Mouse (Mus musculus) embryonic facial prominence, embryonic 11.5 days (tissue): ENCODE results near the gene Gm20388. TPM values are rescaled to one million over a fixed set of nuclear protein-coding genes. Genes with fewer than 3 reads are reported as not detected.

Experiments
- ATAC-seq: fragments of 200-750 bp; cut with Nextera tagmentation; replicated peaks from 2 replicates; pipeline ENCODE4 v1.8.0; 2017; ENCODE audit warnings: low read depth; ENCODE audit not compliant: insufficient number of reproducible peaks, low FRiP score, low TSS enrichment
- DNase-seq: peaks from one replicate; pipeline ENCODE4 v3.0.0-alpha.2; 2015; ENCODE audit warnings: low spot score
- H3K27ac ChIP-seq: fragments of 300-500 bp; sonication (generic); replicated peaks from 2 replicates; pipeline ENCODE4 v1.5.1; 2014; ENCODE audit warnings: mild to moderate bottlenecking, low read depth, low read length, control low read depth
- H3K27me3 ChIP-seq: fragments of 300-500 bp; sonication (generic); 2 replicates; pipeline ENCODE4 v1.6.1; 2014; ENCODE audit warnings: mild to moderate bottlenecking, low read length, moderate library complexity, mixed read lengths; ENCODE audit not compliant: control insufficient read depth, insufficient read depth
- H3K36me3 ChIP-seq: fragments of 300-500 bp; sonication (generic); replicated peaks from 2 replicates; pipeline ENCODE4 v1.6.1; 2014; ENCODE audit warnings: low read depth, mild to moderate bottlenecking, low read length, moderate library complexity, mixed read lengths; ENCODE audit not compliant: control insufficient read depth, insufficient read depth
- H3K4me1 ChIP-seq: fragments of 300-500 bp; sonication (generic); 2 replicates; pipeline ENCODE4 v1.6.1; 2014; ENCODE audit warnings: low read length, mixed read lengths; ENCODE audit not compliant: control insufficient read depth, insufficient read depth
- H3K4me2 ChIP-seq: fragments of 300-500 bp; sonication (generic); 2 replicates; pipeline ENCODE4 v1.6.1; 2014; ENCODE audit warnings: low read depth, mild to moderate bottlenecking, control low read depth, low read length, moderate library complexity
- H3K4me3 ChIP-seq: fragments of 300-500 bp; sonication (generic); 2 replicates; pipeline ENCODE4 v1.5.1; 2014; ENCODE audit warnings: low read depth, low read length, control low read depth
- H3K9ac ChIP-seq: fragments of 300-500 bp; sonication (generic); replicated peaks from 2 replicates; pipeline ENCODE4 v1.6.1; 2014; ENCODE audit warnings: mild to moderate bottlenecking, control low read depth, low read length
- H3K9me3 ChIP-seq: fragments of 300-500 bp; sonication (generic); replicated peaks from 2 replicates; pipeline ENCODE4 v1.6.1; 2016; ENCODE audit warnings: mild to moderate bottlenecking, low read length, inconsistent platforms, mixed read lengths; ENCODE audit not compliant: control insufficient read depth
- WGBS: fragments of 180-500 bp; shearing (Covaris S2); extraction: QIAGEN DNeasy Blood & Tissue Kit; methylation state at CpG from one replicate; pipeline ENCODE4 v1.1.7; 2014; 5-methylcytosine and 5-hydroxymethylcytosine counted together
- polyA plus RNA-seq: library from polyadenylated mRNA; unstranded; fragments of >200 nt; fragmentation: Nextera tagmentation; extraction: Ambion mirVana; gene quantifications from 2 replicates; pipeline ENCODE4 v1.2.1, GENCODE M21; 2014

Gm20388 gene
- polyA plus RNA-seq, 1 experiment from 2014 or later = 3.1 TPM

DNA sequence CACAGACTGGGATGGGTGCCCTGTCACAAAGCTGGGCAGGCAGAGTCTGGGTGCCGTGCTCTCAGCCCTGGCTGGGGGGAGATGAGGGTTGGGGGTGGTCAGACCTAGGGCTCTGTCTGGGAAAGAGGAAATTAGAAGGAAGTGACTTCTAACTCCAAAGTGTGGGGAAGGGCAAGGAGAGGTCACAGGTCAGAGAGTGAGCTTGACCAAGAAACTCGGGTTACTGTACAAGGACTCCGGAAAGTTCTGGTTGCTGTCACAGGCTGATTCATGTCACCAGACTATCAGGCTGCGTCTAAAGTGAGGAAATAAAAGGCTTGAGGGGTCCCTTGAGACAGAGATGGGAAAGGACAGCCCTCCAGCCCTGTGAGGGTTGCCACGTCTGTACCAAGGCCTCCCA lies 1408.8 kb downstream of the Gm20388 start:
- no peak for DNase-seq
- WGBS = 32% methylated on average over 5 of the region's 5 CpGs

DNA sequence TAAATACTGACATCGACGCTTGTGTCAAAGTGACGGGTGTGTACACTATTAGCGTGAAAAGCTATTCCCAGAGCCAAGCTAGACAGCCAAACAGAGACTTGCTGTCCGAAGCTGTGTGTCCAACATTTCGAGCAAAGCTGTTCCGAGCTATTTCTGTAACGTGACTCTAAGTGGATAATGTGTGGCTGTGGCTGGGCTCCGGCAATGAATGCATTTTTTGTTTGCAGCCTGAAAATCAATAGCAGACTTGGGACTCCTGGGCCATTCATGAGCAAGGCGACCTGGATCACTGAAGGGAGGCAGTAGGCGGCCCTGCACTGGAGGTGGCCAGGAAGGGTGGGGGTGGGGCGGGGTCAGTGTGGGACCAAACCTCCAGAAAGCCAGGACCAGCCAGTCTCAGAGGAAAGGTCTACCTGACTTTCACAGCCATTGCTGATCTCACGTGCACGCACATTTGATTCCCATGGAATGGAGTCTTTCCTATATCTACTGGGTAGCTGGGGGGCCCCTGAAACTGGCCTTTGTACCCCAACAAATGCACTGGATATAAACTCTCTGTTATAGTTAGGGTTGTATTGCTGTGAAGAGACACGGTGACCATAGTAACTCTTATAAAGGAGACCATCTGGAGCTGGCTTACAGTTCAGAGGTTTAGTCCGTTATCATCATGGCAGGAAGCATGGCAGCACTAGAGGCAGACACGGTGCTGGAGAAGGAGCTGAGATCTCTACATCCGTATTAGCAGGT lies 1415.7 kb downstream of the Gm20388 start:
- Histone ChIP-seq H3K4me1 (peaks cover 3% of the 10 kb centered on the region; the same call in 1 of the 2 replicates), H3K27ac (peak overlapping the region; percentile 65), H3K27me3 (no peaks in the 10 kb centered on the region), H3K4me2 (no peak overlapping the region), H3K9me3 (no peaks in the 10 kb centered on the region), H3K4me3 (no peak overlapping the region), H3K9ac (no peak overlapping the region), H3K36me3 (no peaks in the 10 kb centered on the region)
- ATAC-seq = peak; percentile 81
- peak; percentile 87 for DNase-seq
- WGBS = 26% methylated on average over 18 of the region's 18 CpGs

More for the DNA sequence above, 1408.8 kb downstream of the Gm20388 start:
- no peak overlapping the region for H3K27ac ChIP-seq
- H3K27me3 ChIP-seq = no peaks in the 10 kb centered on the region
- no peak overlapping the region for H3K9ac ChIP-seq
- H3K4me2 ChIP-seq = no peak overlapping the region
- ATAC-seq = no peak
- H3K9me3 ChIP-seq = no peaks in the 10 kb centered on the region
- H3K4me1 ChIP-seq = peaks cover 6% of the 10 kb centered on the region
- H3K36me3 ChIP-seq = no peaks in the 10 kb centered on the region
- no peak overlapping the region for H3K4me3 ChIP-seq

DNA sequence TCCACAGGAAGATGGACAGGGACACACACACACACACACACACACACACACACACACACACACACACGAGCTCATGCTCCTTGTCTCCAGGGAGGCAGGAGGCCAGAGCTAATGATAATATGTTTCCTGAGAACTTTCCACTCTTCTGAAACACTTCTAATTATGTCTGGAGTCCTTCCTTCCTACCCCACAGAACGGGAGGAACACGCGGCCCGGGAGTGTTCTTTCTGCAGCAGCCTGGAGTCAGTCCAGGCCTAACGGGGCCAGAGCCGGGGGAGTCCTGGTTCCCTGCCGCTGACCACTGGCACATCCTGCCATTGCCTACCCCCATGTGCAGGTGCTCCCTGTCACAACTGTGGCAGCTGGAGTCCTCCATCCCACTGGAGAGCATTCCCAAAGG lies 1421.8 kb downstream of the Gm20388 start:
- no peak overlapping the region for H3K27ac ChIP-seq
- WGBS = 41% methylated on average over 8 of the region's 8 CpGs

DNA sequence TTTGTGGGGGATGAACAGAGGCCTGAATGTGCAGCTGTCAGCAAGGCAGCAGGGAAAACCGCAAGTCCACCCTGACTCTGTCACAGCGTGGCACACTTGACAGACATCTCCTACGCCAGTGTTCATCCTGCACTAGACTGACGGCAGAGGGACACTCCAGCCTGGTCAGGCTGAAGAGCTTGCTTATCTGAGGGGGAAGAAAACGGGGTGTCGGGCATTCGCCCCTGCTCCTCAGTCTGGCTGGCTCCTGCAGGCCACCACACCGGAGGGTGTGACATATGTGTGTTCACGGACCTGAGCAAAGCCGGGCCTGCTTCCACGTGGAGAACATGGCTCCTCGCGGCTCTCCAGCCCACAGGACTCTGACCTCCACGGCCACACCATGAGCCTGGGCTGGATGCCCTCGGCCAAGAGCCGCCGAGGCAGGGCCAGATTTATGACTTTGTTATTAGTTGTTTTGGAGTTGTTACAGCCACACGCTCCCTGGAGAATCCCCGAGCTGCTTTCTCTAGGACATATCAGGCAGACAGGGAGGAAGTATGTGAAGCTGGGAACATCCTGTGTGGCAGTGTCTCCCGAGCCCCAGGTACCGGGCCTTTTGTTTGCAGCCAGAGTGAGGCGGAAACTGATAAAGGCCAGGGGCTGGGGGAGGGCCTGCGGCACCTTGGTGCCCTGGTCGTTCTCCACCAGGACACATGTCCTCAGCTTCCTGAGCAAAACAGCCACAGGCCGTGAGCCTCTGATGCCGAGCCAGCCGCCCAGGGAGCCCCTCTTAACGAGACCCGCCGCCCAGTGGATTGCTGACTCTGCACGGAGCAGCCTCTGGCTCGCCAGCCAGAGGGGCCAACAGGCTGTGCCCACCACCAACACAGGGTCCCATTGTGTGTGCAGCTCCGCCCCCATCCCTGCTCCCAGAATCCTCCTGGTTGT lies 1424.1 kb downstream of the Gm20388 start:
- peak overlapping the region; percentile 58 for H3K27ac ChIP-seq
- ATAC-seq = no peak
- peaks cover 5% of the 10 kb centered on the region; the same call in 1 of the 2 replicates for H3K4me1 ChIP-seq
- no peak overlapping the region for H3K4me2 ChIP-seq
- H3K27me3 ChIP-seq = no peaks in the 10 kb centered on the region
- H3K9ac ChIP-seq = peak overlapping the region; percentile 25; the same call in 1 of the 2 replicates
- H3K4me3 ChIP-seq = no peak overlapping the region
- WGBS = 51% methylated on average over 33 of the region's 33 CpGs
- no peaks in the 10 kb centered on the region for H3K9me3 ChIP-seq
- DNase-seq = peak; percentile 49
- no peaks in the 10 kb centered on the region for H3K36me3 ChIP-seq

More for the DNA sequence above, 1421.8 kb downstream of the Gm20388 start:
- Histone ChIP-seq H3K9ac (no peak overlapping the region), H3K27me3 (no peaks in the 10 kb centered on the region), H3K4me1 (peaks cover 5% of the 10 kb centered on the region; the same call in 1 of the 2 replicates), H3K4me2 (no peak overlapping the region), H3K36me3 (no peaks in the 10 kb centered on the region), H3K4me3 (no peak overlapping the region), H3K9me3 (no peaks in the 10 kb centered on the region)
- no peak for ATAC-seq
- DNase-seq = no peak

DNA sequence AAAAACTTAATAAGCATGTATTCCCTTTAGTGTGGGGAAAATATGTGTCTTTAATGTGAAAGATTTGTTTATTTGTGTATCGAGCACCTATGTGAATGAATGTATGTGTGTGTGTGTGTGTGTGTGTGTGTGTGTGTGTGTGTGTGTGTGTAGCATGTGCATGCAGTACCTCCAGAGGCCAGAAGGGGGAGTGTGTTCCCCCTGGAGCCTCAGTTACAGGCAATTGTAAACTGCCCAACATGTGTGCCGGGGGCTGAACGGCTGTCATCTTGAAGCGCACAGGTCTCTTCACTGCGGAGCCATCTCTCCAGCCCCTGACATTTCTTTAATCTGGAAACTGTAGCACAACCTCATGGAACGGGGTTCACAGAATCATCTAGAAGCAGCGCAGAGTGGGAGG lies 1425.0 kb downstream of the Gm20388 start:
- no peak for DNase-seq
- no peaks in the 10 kb centered on the region for H3K9me3 ChIP-seq

DNA sequence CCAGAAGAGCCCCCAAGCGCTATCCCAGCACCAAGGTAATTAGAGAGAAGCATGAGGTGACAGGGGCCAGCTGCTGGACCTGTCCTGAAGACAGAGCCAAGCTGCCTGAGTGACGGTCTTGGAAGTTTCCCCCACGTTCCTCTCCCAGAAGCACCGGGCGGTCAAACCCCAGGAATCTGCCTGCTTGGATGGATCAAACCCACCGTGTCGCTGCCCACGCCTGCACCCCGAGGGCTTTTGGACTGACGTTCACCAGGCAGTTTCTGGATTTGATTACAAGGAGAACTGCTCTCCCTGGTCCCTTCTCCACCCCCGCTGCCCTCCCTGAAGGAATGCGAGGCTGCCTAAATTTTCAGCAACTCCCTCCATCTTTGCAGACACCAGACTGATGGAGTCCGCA lies 1432.3 kb downstream of the Gm20388 start:
- no peak for ATAC-seq
- WGBS = 17% methylated on average over 13 of the region's 13 CpGs
- Histone ChIP-seq H3K27ac (peak overlapping the region; percentile 54), H3K27me3 (no peaks in the 10 kb centered on the region), H3K4me3 (no peak overlapping the region), H3K4me1 (peaks cover 4% of the 10 kb centered on the region; the same call in 1 of the 2 replicates), H3K9me3 (no peaks in the 10 kb centered on the region), H3K36me3 (no peaks in the 10 kb centered on the region), H3K9ac (no peak overlapping the region), H3K4me2 (no peak overlapping the region)
- peak; percentile 65 for DNase-seq

More for the DNA sequence above, 1425.0 kb downstream of the Gm20388 start:
- H3K27me3 ChIP-seq = no peaks in the 10 kb centered on the region
- no peak overlapping the region for H3K27ac ChIP-seq
- no peak overlapping the region for H3K4me3 ChIP-seq
- peaks cover 5% of the 10 kb centered on the region; the same call in 1 of the 2 replicates for H3K4me1 ChIP-seq
- ATAC-seq = no peak
- no peak overlapping the region for H3K9ac ChIP-seq
- 97% methylated on average over 7 of the region's 7 CpGs for WGBS
- no peaks in the 10 kb centered on the region for H3K36me3 ChIP-seq
- no peak overlapping the region for H3K4me2 ChIP-seq

DNA sequence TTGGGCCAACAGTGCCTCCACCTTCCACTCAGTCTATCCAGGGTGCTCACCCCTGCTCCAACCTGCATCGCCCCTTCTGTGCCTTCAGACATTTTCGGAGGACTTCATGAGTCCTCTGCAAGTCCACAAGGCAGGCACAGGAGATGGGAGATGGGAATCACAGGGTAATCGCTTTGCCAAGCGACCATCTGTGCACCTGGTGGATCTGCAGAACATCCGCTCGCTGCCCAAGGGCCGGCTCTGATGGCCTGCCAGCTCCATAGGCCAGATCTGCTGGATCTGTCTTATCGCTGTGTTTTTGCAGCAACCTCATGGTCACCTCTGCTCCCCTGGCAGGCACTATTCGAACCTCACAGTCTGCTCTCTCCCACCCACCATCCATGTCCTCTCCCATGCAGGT lies 1433.8 kb downstream of the Gm20388 start:
- H3K27ac ChIP-seq = no peak overlapping the region
- H3K27me3 ChIP-seq = no peaks in the 10 kb centered on the region
- no peak overlapping the region for H3K4me3 ChIP-seq
- WGBS = 94% methylated on average over 9 of the region's 9 CpGs
- H3K36me3 ChIP-seq = no peaks in the 10 kb centered on the region
- peaks cover 4% of the 10 kb centered on the region; the same call in 1 of the 2 replicates for H3K4me1 ChIP-seq
- H3K4me2 ChIP-seq = no peak overlapping the region
- no peak for DNase-seq
- no peak overlapping the region for H3K9ac ChIP-seq
- ATAC-seq = no peak
- no peaks in the 10 kb centered on the region for H3K9me3 ChIP-seq
